Mouse (Mus musculus) forebrain, embryonic 15.5 days (tissue): Measurements from ENCODE around the gene Sult2a1. TPM values are rescaled to one million over a fixed set of nuclear protein-coding genes. Genes with fewer than 3 reads are reported as not detected.
"Not testable (repeated sequence)": the region's sequence is repeated elsewhere in the genome, so short reads cannot be mapped to it uniquely, and the experiment has no call there.

Experiments
- ATAC-seq: fragments of 200-750 bp; cut with Nextera tagmentation; replicated peaks from 2 replicates; pipeline ENCODE4 v1.8.0; 2017; ENCODE audit warnings: mild to moderate bottlenecking, moderate TSS enrichment, moderate library complexity
- H3K27ac ChIP-seq: fragments of 300-500 bp; sonication (generic); replicated peaks from 2 replicates; pipeline ENCODE4 v1.5.1; 2015; ENCODE audit warnings: mild to moderate bottlenecking, inconsistent platforms
- H3K27me3 ChIP-seq: fragments of 300-500 bp; sonication (generic); 2 replicates; pipeline ENCODE4 v1.6.1; 2015; ENCODE audit warnings: inconsistent platforms
- H3K36me3 ChIP-seq: fragments of 300-500 bp; sonication (generic); 2 replicates; pipeline ENCODE4 v1.6.1; 2015; ENCODE audit warnings: mild to moderate bottlenecking, inconsistent platforms
- H3K4me1 ChIP-seq: fragments of 300-500 bp; sonication (generic); 2 replicates; pipeline ENCODE4 v1.6.1; 2015; ENCODE audit warnings: inconsistent platforms
- H3K4me2 ChIP-seq: fragments of 300-500 bp; sonication (generic); replicated peaks from 2 replicates; pipeline ENCODE4 v1.6.1; 2015; ENCODE audit warnings: mild to moderate bottlenecking, inconsistent platforms
- H3K4me3 ChIP-seq: fragments of 300-500 bp; sonication (generic); 2 replicates; pipeline ENCODE4 v1.5.1; 2015; ENCODE audit warnings: mild to moderate bottlenecking, inconsistent platforms
- H3K9ac ChIP-seq: fragments of 300-500 bp; sonication (generic); replicated peaks from 2 replicates; pipeline ENCODE4 v1.6.1; 2015; ENCODE audit warnings: mild to moderate bottlenecking, inconsistent platforms
- H3K9me3 ChIP-seq: fragments of 300-500 bp; sonication (generic); 2 replicates; pipeline ENCODE4 v1.6.1; 2016; ENCODE audit warnings: inconsistent platforms
- WGBS: fragments of 180-500 bp; shearing (Covaris S2); methylation state at CpG from one replicate; pipeline ENCODE4 v1.1.7; 2015; ENCODE audit warnings: mixed read lengths; 5-methylcytosine and 5-hydroxymethylcytosine counted together
- polyA plus RNA-seq: library from polyadenylated mRNA; unstranded; fragments of >200 nt; fragmentation: Nextera tagmentation; extraction: Ambion mirVana; gene quantifications from 2 replicates; pipeline ENCODE4 v1.2.1, GENCODE M21; 2015

The Sult2a1 gene
- polyA plus RNA-seq, result not detected in 2 replicates

DNA sequence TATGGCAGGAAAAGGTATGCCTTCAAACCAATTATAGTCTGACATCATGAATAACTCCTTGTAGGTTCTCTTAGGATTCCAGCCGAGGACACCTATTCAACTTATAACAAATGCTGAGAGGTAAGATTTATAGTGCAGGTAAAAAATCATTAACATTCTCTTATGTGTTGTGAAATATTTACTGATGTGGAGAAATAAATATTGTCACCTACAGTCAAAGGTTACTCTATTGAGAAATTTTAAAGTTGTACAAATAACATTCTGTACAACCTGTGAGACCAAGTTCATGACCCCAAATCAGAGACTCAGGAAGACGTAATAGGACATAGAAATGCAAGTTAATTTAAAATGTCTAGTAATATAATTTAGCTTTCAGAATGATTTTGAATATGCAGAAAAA, at the start of gene Sult2a1:
Gene Sult2a1, minus strand, starts transcription at position 101 of the 400 bp plus-strand sequence.
- not testable (repeated sequence) for ATAC-seq
- 96% methylated on average over 1 of the region's 2 CpGs for WGBS

DNA sequence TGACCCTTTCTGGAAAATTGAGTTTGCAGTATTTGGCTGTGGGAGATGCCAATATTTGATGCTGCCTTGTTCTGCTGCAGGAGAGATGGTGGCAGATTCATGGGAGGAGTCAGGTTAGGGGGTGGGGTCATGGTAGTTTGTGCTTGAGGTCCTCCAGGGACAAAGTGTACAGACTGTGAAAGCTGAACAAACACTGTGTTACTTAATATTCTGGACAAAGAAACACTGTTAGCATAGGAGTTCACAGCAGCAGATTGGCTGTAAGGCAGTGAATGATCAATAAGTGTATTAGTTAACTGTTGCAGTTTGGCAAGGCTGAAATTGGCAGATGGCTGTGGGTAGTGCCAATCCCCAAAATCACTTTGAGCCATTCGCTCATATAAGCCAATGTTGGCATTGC, 23.3 kb downstream of the Sult2a1 start:
- Histone ChIP-seq H3K27ac (no peak overlapping the region), H3K4me3 (no peak overlapping the region), H3K9me3 (peaks cover 16% of the 10 kb centered on the region), H3K9ac (no peak overlapping the region), H3K4me2 (no peak overlapping the region), H3K4me1 (no peaks in the 10 kb centered on the region), H3K27me3 (no peaks in the 10 kb centered on the region), H3K36me3 (no peaks in the 10 kb centered on the region)
- WGBS, result 79% methylated on average over 1 of the region's 1 CpGs
- ATAC-seq, result no peak

More for the DNA sequence above, at the start of gene Sult2a1:
- not testable (repeated sequence) for H3K27ac ChIP-seq, H3K4me3 ChIP-seq, H3K27me3 ChIP-seq, H3K9me3 ChIP-seq, H3K9ac ChIP-seq, H3K4me1 ChIP-seq, H3K4me2 ChIP-seq, H3K36me3 ChIP-seq

Other genes with a start within 250 kb of the Sult2a1 start
- not detected in 2 replicates for gene Sult2a5, start 213.4 kb downstream of the Sult2a1 start, polyA plus RNA-seq
- not detected in 2 replicates for gene Sult2a2, start 103.9 kb downstream of the Sult2a1 start, polyA plus RNA-seq
- not detected in 2 replicates for gene Sult2a4, start 152.2 kb upstream of the Sult2a1 start, polyA plus RNA-seq